Mouse (Mus musculus): ENCODE measurements around the gene Asb13. TPM values are rescaled to one million over a fixed set of nuclear protein-coding genes. Genes with fewer than 3 reads are reported as not detected.

Asb13 gene
- 10.5 and 15.7 TPM in 2 replicates for polyA plus RNA-seq (2014; fragmentation: Nextera tagmentation; extraction: Ambion mirVana)

GRCm38 (mm10) chr13:3633895-3634811 lies at the start of gene Asb13:
Gene Asb13 (plus strand): TSS chr13:3634032.
- ATAC-seq (ENCODE audit: low FRiP score, low TSS enrichment), result peak; percentile 97
- H3K9me3 ChIP-seq (ENCODE audit: control insufficient read depth, low read length), result no peaks in the 10 kb centered on the region
- no peaks in the 10 kb centered on the region for H3K4me1 ChIP-seq (ENCODE audit: control insufficient read depth, insufficient read depth, low read length)
- no peaks in the 10 kb centered on the region for H3K27me3 ChIP-seq (ENCODE audit: control insufficient read depth, insufficient read depth, low read length)
- WGBS, result under 1% methylated on average over 47 of the region's 47 CpGs
- peak within 1 kb of the TSS; percentile 69 for H3K4me3 ChIP-seq (ENCODE audit: low read length)
- peak within 1 kb of the TSS; percentile 72 for H3K9ac ChIP-seq (ENCODE audit: low read depth, low read length)
- H3K36me3 ChIP-seq (ENCODE audit: control insufficient read depth, insufficient read depth, low read length), result no peaks in the 10 kb centered on the region
- peak within 1 kb of the TSS; percentile 12; the same call in 1 of the 2 replicates for H3K27ac ChIP-seq (ENCODE audit: low read depth, low read length)
- H3K4me2 ChIP-seq (replicated peaks; ENCODE audit: low read depth, low read length), result peak within 1 kb of the TSS; percentile 79

GRCm38 (mm10) chr13:3590789-3591188 lies 43.0 kb upstream of the Asb13 start:
- 92% methylated on average over 3 of the region's 3 CpGs for WGBS
- H3K4me3 ChIP-seq (ENCODE audit: low read length), result no peak overlapping the region
- no peaks in the 10 kb centered on the region for H3K9me3 ChIP-seq (ENCODE audit: control insufficient read depth, low read length)
- peaks cover 60% of the 10 kb centered on the region for H3K36me3 ChIP-seq (ENCODE audit: control insufficient read depth, insufficient read depth, low read length)
- H3K27ac ChIP-seq (ENCODE audit: low read depth, low read length), result no peak overlapping the region
- no peak overlapping the region for H3K9ac ChIP-seq (ENCODE audit: low read depth, low read length)
- no peaks in the 10 kb centered on the region for H3K4me1 ChIP-seq (ENCODE audit: control insufficient read depth, insufficient read depth, low read length)
- no peak overlapping the region for H3K4me2 ChIP-seq (replicated peaks; ENCODE audit: low read depth, low read length)
- no peak for ATAC-seq (ENCODE audit: low FRiP score, low TSS enrichment)
- no peaks in the 10 kb centered on the region for H3K27me3 ChIP-seq (ENCODE audit: control insufficient read depth, insufficient read depth, low read length)

- H3K4me2 ChIP-seq (replicated peaks; ENCODE audit: low read depth, low read length), result no peak overlapping the region
- no peak overlapping the region for H3K4me3 ChIP-seq (ENCODE audit: low read length)
- H3K4me1 ChIP-seq (ENCODE audit: control insufficient read depth, insufficient read depth, low read length), result no peaks in the 10 kb centered on the region
- no peaks in the 10 kb centered on the region for H3K9me3 ChIP-seq (ENCODE audit: control insufficient read depth, low read length)
- no peak overlapping the region for H3K27ac ChIP-seq (ENCODE audit: low read depth, low read length)
- 89% methylated on average over 1 of the region's 1 CpGs for WGBS
- H3K36me3 ChIP-seq (ENCODE audit: control insufficient read depth, insufficient read depth, low read length), result peaks cover 54% of the 10 kb centered on the region
- no peak overlapping the region for H3K9ac ChIP-seq (ENCODE audit: low read depth, low read length)
- ATAC-seq (ENCODE audit: low FRiP score, low TSS enrichment), result no peak
- no peaks in the 10 kb centered on the region for H3K27me3 ChIP-seq (ENCODE audit: control insufficient read depth, insufficient read depth, low read length)
Observed at GRCm38 (mm10) chr13:3594311-3594710, 39.5 kb upstream of the Asb13 start.

- 94% methylated on average over 6 of the region's 6 CpGs for WGBS
- no peak for ATAC-seq (ENCODE audit: low FRiP score, low TSS enrichment)
- H3K4me1 ChIP-seq (ENCODE audit: control insufficient read depth, insufficient read depth, low read length), result no peaks in the 10 kb centered on the region
- no peak overlapping the region for H3K4me2 ChIP-seq (replicated peaks; ENCODE audit: low read depth, low read length)
- H3K9me3 ChIP-seq (ENCODE audit: control insufficient read depth, low read length), result no peaks in the 10 kb centered on the region
- H3K27ac ChIP-seq (ENCODE audit: low read depth, low read length), result no peak overlapping the region
- no peak overlapping the region for H3K9ac ChIP-seq (ENCODE audit: low read depth, low read length)
- H3K36me3 ChIP-seq (ENCODE audit: control insufficient read depth, insufficient read depth, low read length), result peaks cover 45% of the 10 kb centered on the region
- no peak overlapping the region for H3K4me3 ChIP-seq (ENCODE audit: low read length)
- no peaks in the 10 kb centered on the region for H3K27me3 ChIP-seq (ENCODE audit: control insufficient read depth, insufficient read depth, low read length)
Observed at GRCm38 (mm10) chr13:3596232-3596631, 37.6 kb upstream of the Asb13 start.

GRCm38 (mm10) chr13:3609780-3610117 lies 24.1 kb upstream of the Asb13 start:
- 22% methylated on average over 8 of the region's 8 CpGs for WGBS
- peak overlapping the region; percentile 61 for H3K4me2 ChIP-seq (replicated peaks; ENCODE audit: low read depth, low read length)
- no peaks in the 10 kb centered on the region for H3K36me3 ChIP-seq (ENCODE audit: control insufficient read depth, insufficient read depth, low read length)
- H3K9ac ChIP-seq (ENCODE audit: low read depth, low read length), result peak overlapping the region; percentile 86; the same call in 1 of the 2 replicates
- no peak for ATAC-seq (ENCODE audit: low FRiP score, low TSS enrichment)
- no peaks in the 10 kb centered on the region for H3K4me1 ChIP-seq (ENCODE audit: control insufficient read depth, insufficient read depth, low read length)
- H3K27me3 ChIP-seq (ENCODE audit: control insufficient read depth, insufficient read depth, low read length), result no peaks in the 10 kb centered on the region
- H3K4me3 ChIP-seq (ENCODE audit: low read length), result peak overlapping the region; percentile 82
- no peak overlapping the region for H3K27ac ChIP-seq (ENCODE audit: low read depth, low read length)
- 0 out of 2 replicates have a peak, but pooled peaks cover 6% of the 10 kb centered on the region for H3K9me3 ChIP-seq (ENCODE audit: control insufficient read depth, low read length)

GRCm38 (mm10) chr13:3610118-3610794 lies 23.6 kb upstream of the Asb13 start:
- WGBS, result under 1% methylated on average over 38 of the region's 50 CpGs
- Histone ChIP-seq H3K27me3 (ENCODE audit: control insufficient read depth, insufficient read depth, low read length) (no peaks in the 10 kb centered on the region), H3K27ac (ENCODE audit: low read depth, low read length) (peak overlapping the region; percentile 94), H3K36me3 (ENCODE audit: control insufficient read depth, insufficient read depth, low read length) (no peaks in the 10 kb centered on the region), H3K9ac (ENCODE audit: low read depth, low read length) (peak overlapping the region; percentile 86), H3K4me2 (replicated peaks; ENCODE audit: low read depth, low read length) (peak overlapping the region; percentile 61), H3K9me3 (ENCODE audit: control insufficient read depth, low read length) (0 out of 2 replicates have a peak, but pooled peaks cover 6% of the 10 kb centered on the region), H3K4me1 (ENCODE audit: control insufficient read depth, insufficient read depth, low read length) (no peaks in the 10 kb centered on the region), H3K4me3 (ENCODE audit: low read length) (peak overlapping the region; percentile 82)
- ATAC-seq (ENCODE audit: low FRiP score, low TSS enrichment), result peak; percentile 45

GRCm38 (mm10) chr13:3610795-3611438 lies 22.9 kb upstream of the Asb13 start, which contains the start of gene Fam208b:
Gene Fam208b (minus strand): TSS chr13:3611108.
- H3K27ac ChIP-seq (ENCODE audit: low read depth, low read length), result peak within 1 kb of the TSS; percentile 94
- ATAC-seq (ENCODE audit: low FRiP score, low TSS enrichment), result peak; percentile 100
- H3K9ac ChIP-seq (ENCODE audit: low read depth, low read length), result peak within 1 kb of the TSS; percentile 86
- no peaks in the 10 kb centered on the region for H3K4me1 ChIP-seq (ENCODE audit: control insufficient read depth, insufficient read depth, low read length)
- H3K4me2 ChIP-seq (replicated peaks; ENCODE audit: low read depth, low read length), result peak within 1 kb of the TSS; percentile 61
- 0 out of 2 replicates have a peak, but pooled peaks cover 6% of the 10 kb centered on the region for H3K9me3 ChIP-seq (ENCODE audit: control insufficient read depth, low read length)
- H3K36me3 ChIP-seq (ENCODE audit: control insufficient read depth, insufficient read depth, low read length), result no peaks in the 10 kb centered on the region
- no peaks in the 10 kb centered on the region for H3K27me3 ChIP-seq (ENCODE audit: control insufficient read depth, insufficient read depth, low read length)
- WGBS, result under 1% methylated on average over 58 of the region's 58 CpGs
- H3K4me3 ChIP-seq (ENCODE audit: low read length), result peak within 1 kb of the TSS; percentile 82

- Histone ChIP-seq H3K27ac (ENCODE audit: low read depth, low read length) (no peak overlapping the region), H3K9me3 (ENCODE audit: control insufficient read depth, low read length) (no peaks in the 10 kb centered on the region), H3K4me2 (replicated peaks; ENCODE audit: low read depth, low read length) (no peak overlapping the region), H3K27me3 (ENCODE audit: control insufficient read depth, insufficient read depth, low read length) (no peaks in the 10 kb centered on the region), H3K36me3 (ENCODE audit: control insufficient read depth, insufficient read depth, low read length) (no peaks in the 10 kb centered on the region), H3K4me3 (ENCODE audit: low read length) (no peak overlapping the region), H3K9ac (ENCODE audit: low read depth, low read length) (no peak overlapping the region), H3K4me1 (ENCODE audit: control insufficient read depth, insufficient read depth, low read length) (no peaks in the 10 kb centered on the region)
- ATAC-seq (ENCODE audit: low FRiP score, low TSS enrichment), result no peak
- WGBS, result 73% methylated on average over 3 of the region's 3 CpGs
Observed at GRCm38 (mm10) chr13:3627139-3627538, 6.7 kb upstream of the Asb13 start.

Data from kidney, embryonic 14.5 days (tissue).